Mouse (Mus musculus): ENCODE measurements around the gene Pde8a. TPM values are rescaled to one million over a fixed set of nuclear protein-coding genes. Genes with fewer than 3 reads are reported as not detected.

The Pde8a gene
- total RNA-seq, 1 experiment from 2014 or later: 3.8 TPM

- no peak for ATAC-seq (replicated peaks in 1 of 2; ENCODE audit: insufficient read depth in 1 of 2, low FRiP score in 2 of 2, low TSS enrichment in 1 of 2, low read depth in 1 of 2, poor library complexity in 2 of 2, severe bottlenecking in 2 of 2)
Observed at GRCm38 (mm10) chr7:81342356-81343094, 129.1 kb downstream of the Pde8a start.

GRCm38 (mm10) chr7:81343316-81343715 is 129.9 kb downstream of the Pde8a start:
- no peak for ATAC-seq (replicated peaks in 1 of 2; ENCODE audit: insufficient read depth in 1 of 2, low FRiP score in 2 of 2, low TSS enrichment in 1 of 2, low read depth in 1 of 2, poor library complexity in 2 of 2, severe bottlenecking in 2 of 2)

GRCm38 (mm10) chr7:81343831-81344230 is 130.4 kb downstream of the Pde8a start:
- ATAC-seq (replicated peaks in 1 of 2; ENCODE audit: insufficient read depth in 1 of 2, low FRiP score in 2 of 2, low TSS enrichment in 1 of 2, low read depth in 1 of 2, poor library complexity in 2 of 2, severe bottlenecking in 2 of 2): no peak

GRCm38 (mm10) chr7:81344544-81345446 is 131.4 kb downstream of the Pde8a start, which contains the start of gene Rps17:
Gene Rps17 (minus strand): TSS chr7:81345254.
- peak; percentile 75 to 84 for ATAC-seq (replicated peaks in 1 of 2; ENCODE audit: insufficient read depth in 1 of 2, low FRiP score in 2 of 2, low TSS enrichment in 1 of 2, low read depth in 1 of 2, poor library complexity in 2 of 2, severe bottlenecking in 2 of 2)

- no peak; a peak in 1 of 4 replicates for ATAC-seq (replicated peaks in 1 of 2; ENCODE audit: insufficient read depth in 1 of 2, low FRiP score in 2 of 2, low TSS enrichment in 1 of 2, low read depth in 1 of 2, poor library complexity in 2 of 2, severe bottlenecking in 2 of 2)
Observed at GRCm38 (mm10) chr7:81345447-81346170, 132.2 kb downstream of the Pde8a start.

DNA sequence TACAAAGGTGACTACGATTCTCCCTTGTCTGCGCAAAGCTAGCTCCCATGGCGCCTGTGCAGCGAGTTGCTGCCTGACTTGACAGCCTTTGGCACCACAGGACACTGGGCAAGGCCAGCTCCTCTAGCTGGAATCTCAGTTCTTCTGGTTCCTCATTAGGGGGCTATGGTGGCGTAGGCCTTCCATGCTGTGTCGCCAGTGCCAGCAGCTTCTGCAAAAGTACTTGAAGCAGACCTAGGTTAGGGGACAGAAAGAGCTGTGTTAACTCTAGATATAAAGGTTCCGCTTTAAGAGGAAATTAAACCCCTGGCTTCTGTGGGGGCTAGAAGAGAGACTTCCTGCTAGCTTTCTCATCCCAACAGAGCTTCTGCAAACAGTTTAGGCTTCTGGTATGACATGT is 134.8 kb downstream of the Pde8a start:
- peak; percentile 33 to 37 for ATAC-seq (replicated peaks in 1 of 2; ENCODE audit: insufficient read depth in 1 of 2, low FRiP score in 2 of 2, low TSS enrichment in 1 of 2, low read depth in 1 of 2, poor library complexity in 2 of 2, severe bottlenecking in 2 of 2)

GRCm38 (mm10) chr7:81351826-81352225 is 138.4 kb downstream of the Pde8a start:
- ATAC-seq (replicated peaks in 1 of 2; ENCODE audit: insufficient read depth in 1 of 2, low FRiP score in 2 of 2, low TSS enrichment in 1 of 2, low read depth in 1 of 2, poor library complexity in 2 of 2, severe bottlenecking in 2 of 2): no peak

- no peak for ATAC-seq (replicated peaks in 1 of 2; ENCODE audit: insufficient read depth in 1 of 2, low FRiP score in 2 of 2, low TSS enrichment in 1 of 2, low read depth in 1 of 2, poor library complexity in 2 of 2, severe bottlenecking in 2 of 2)
Observed at GRCm38 (mm10) chr7:81355746-81356145, 142.3 kb downstream of the Pde8a start.

GRCm38 (mm10) chr7:81356360-81356759 is 143.0 kb downstream of the Pde8a start:
- ATAC-seq (replicated peaks in 1 of 2; ENCODE audit: insufficient read depth in 1 of 2, low FRiP score in 2 of 2, low TSS enrichment in 1 of 2, low read depth in 1 of 2, poor library complexity in 2 of 2, severe bottlenecking in 2 of 2): no peak

- no peak for ATAC-seq (replicated peaks in 1 of 2; ENCODE audit: insufficient read depth in 1 of 2, low FRiP score in 2 of 2, low TSS enrichment in 1 of 2, low read depth in 1 of 2, poor library complexity in 2 of 2, severe bottlenecking in 2 of 2)
Observed at GRCm38 (mm10) chr7:81356975-81357374, 143.6 kb downstream of the Pde8a start.

- no peak for ATAC-seq (replicated peaks in 1 of 2; ENCODE audit: insufficient read depth in 1 of 2, low FRiP score in 2 of 2, low TSS enrichment in 1 of 2, low read depth in 1 of 2, poor library complexity in 2 of 2, severe bottlenecking in 2 of 2)
Observed at GRCm38 (mm10) chr7:81367946-81368345, 154.6 kb downstream of the Pde8a start.

DNA sequence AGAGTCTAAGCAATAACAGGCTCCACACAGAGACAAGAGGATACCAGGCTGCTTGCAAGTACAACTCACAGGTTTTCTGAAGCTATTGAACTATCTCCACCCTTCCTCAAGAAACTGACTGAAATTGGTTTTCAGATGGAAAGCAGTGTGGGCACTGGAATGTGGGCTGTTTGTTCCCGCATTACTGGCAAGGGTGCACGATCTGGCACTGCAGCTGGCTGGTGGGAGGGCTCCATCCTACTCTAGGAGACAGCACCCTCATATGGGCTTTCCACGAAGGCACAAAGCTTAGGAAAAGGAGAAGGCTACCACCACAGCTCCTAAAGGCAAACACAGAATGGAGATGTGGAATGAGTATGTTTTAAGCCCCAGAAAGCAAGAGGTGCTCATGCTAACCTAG is 156.3 kb downstream of the Pde8a start:
- ATAC-seq (replicated peaks in 1 of 2; ENCODE audit: insufficient read depth in 1 of 2, low FRiP score in 2 of 2, low TSS enrichment in 1 of 2, low read depth in 1 of 2, poor library complexity in 2 of 2, severe bottlenecking in 2 of 2): no peak

GRCm38 (mm10) chr7:81371811-81372210 is 158.4 kb downstream of the Pde8a start:
- ATAC-seq (replicated peaks in 1 of 2; ENCODE audit: insufficient read depth in 1 of 2, low FRiP score in 2 of 2, low TSS enrichment in 1 of 2, low read depth in 1 of 2, poor library complexity in 2 of 2, severe bottlenecking in 2 of 2): no peak

DNA sequence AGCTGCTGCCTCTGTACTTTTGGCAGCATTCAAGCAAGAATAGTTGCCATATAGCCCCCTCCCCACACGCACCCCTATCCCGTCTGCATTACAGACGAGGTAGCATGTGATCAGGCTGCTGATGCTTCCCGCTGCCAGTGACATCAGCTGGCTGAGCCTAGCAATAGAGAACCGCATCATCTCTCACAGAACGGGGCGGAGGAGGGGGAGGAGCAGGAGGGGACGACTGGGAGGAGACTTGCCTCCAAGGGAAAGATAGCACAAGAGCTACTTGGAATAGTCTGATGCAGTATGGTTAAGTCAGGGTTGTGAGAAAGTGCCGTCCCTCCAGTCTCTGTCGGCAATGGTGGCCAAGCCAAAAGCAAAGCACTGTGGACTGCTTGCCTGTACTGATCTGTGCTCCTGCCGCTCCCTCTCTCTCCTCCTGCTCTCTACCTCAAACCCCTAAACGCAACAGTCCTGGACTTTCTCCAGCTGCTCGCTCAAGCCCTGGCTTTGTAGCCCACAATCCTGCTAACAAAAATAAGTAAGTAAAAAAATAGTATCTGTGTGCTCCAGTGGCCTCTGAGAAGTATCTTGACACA is 159.0 kb downstream of the Pde8a start:
- peak in 1 of 2 experiments; percentile 48; a peak in 1 of 4 replicates for ATAC-seq (replicated peaks in 1 of 2; ENCODE audit: insufficient read depth in 1 of 2, low FRiP score in 2 of 2, low TSS enrichment in 1 of 2, low read depth in 1 of 2, poor library complexity in 2 of 2, severe bottlenecking in 2 of 2)

DNA sequence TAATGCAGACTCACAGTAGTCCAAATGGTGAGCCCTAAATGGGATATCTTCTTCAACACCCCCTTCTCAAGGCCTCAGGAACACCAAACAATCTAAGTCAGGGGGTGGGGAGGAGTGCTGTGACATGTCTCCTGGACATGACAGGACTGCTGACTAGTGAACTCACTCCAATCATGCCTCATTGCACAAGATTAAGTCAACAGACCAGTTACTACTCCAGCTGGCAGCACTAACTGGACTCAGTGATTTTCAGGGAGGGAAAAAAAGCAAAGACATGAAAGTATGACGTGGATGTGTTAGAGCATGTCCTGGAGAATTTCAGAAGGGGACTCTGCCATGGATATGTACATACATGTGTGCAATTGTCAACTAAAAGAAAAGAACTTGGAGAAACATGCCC is 166.0 kb downstream of the Pde8a start:
- ATAC-seq (replicated peaks in 1 of 2; ENCODE audit: insufficient read depth in 1 of 2, low FRiP score in 2 of 2, low TSS enrichment in 1 of 2, low read depth in 1 of 2, poor library complexity in 2 of 2, severe bottlenecking in 2 of 2): no peak

All from hematopoietic stem cell, adult 5-6 weeks (primary cell).